Mouse (Mus musculus): ENCODE data around the gene Gm10282.

DNA sequence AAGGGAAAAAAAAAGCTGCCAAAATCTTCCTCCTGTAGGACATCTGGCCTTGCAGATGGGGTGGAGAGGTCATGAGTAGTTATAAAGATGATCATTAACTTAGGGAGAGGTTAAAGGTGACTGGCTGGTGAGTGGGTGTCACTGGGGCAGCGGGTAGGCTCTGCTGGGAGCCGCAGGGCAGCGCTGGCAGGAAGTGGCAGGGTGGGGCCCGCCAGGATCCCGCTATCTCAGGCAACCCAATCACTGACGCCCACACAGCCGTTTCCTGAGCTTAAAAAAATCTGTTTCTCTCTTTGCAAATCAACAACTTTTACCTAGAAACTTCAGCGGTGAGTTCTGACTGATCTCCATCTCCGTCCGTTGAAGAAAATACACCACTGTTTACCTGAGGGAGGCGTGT is 49.2 kb upstream of the Gm10282 start:
- no peak for TF ChIP-seq EP300 (optimal IDR thresholded peaks at IDR 0.05)
- TF ChIP-seq CTCF (IDR thresholded peaks at IDR 0.05; ENCODE audit: low read depth), result no peak

Measured in stomach, postnatal 0 days (tissue).